Mouse (Mus musculus): ENCODE measurements at regions not wholly inside any gene's neighbourhood (a gene's known extent, or its start where the extent isn't known, plus 50 kb on each side); places are given as distances from the start of the nearest gene placed in this dataset.

DNA sequence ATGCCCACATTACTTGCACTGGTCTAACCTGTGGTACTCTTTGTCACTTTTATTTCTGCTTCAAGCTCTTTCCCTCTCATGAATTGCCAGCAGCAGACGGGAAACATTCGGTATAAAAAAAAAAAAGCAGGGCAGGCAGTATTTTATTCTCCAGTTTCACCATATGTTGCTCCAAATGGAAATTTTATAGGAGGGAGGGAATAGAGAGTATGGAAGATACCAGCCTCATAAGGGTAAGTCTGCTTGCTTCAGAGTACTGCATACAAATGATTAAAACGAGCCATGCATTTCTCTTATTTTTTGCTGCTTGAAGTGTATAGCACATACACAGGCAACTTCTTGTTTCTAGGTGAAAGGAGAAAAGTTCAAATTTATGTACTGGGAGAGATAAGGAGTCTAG lies 667.5 kb downstream of the Mat2b start:
- WGBS = 47% methylated on average over 3 of the region's 3 CpGs

DNA sequence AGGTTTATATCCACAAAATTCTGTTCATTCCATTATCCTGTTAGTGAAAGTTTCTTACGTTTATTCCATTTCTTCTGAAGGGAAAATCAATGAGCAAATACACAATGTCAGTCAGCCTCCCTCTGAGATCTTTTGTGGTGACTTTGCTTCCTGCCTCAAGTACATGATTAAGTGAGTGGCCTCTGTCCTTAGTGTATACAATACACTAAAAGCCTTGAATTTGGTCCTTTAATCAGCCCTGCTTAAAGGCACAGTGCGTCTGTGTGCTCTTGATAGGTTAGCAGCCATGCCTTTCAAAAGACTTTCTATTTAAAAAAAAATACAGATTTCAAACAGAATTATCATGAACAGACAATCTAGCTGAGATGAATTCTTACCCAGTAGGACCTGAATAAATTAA lies 695.5 kb downstream of the Mat2b start:
- Histone ChIP-seq H3K9me3 (ENCODE audit: control insufficient read depth, low read length) (no peaks in the 10 kb centered on the region), H3K4me2 (replicated peaks; ENCODE audit: low read depth, low read length, severe bottlenecking) (no peak overlapping the region), H3K27ac (replicated peaks; ENCODE audit: low read depth, low read length) (no peak overlapping the region), H3K27me3 (ENCODE audit: control insufficient read depth, insufficient read depth, low read length) (no peaks in the 10 kb centered on the region), H3K4me1 (ENCODE audit: control insufficient read depth, insufficient read depth, low read length) (no peaks in the 10 kb centered on the region), H3K36me3 (ENCODE audit: control insufficient read depth, insufficient read depth, low read length) (no peaks in the 10 kb centered on the region), H3K4me3 (replicated peaks; ENCODE audit: low read length) (no peak overlapping the region), H3K9ac (ENCODE audit: low read depth, low read length, severe bottlenecking) (no peak overlapping the region)
- DNase-seq (ENCODE audit: low spot score) (no peak), ATAC-seq (ENCODE audit: low FRiP score, low read depth) (no peak)
- TF ChIP-seq POLR2A (IDR thresholded peaks at IDR 0.05; ENCODE audit: borderline replicate concordance, extremely low read depth, insufficient read depth, insufficient read length) = no peak
- 74% methylated on average over 2 of the region's 2 CpGs for WGBS

More for the DNA sequence above, 667.5 kb downstream of the Mat2b start:
- no peak overlapping the region for H3K9ac ChIP-seq (ENCODE audit: low read depth, low read length, severe bottlenecking)
- TF ChIP-seq POLR2A (IDR thresholded peaks at IDR 0.05; ENCODE audit: borderline replicate concordance, extremely low read depth, insufficient read depth, insufficient read length) = no peak
- H3K27ac ChIP-seq (replicated peaks; ENCODE audit: low read depth, low read length) = no peak overlapping the region
- H3K4me1 ChIP-seq (ENCODE audit: control insufficient read depth, insufficient read depth, low read length) = no peaks in the 10 kb centered on the region
- no peak for ATAC-seq (ENCODE audit: low FRiP score, low read depth)
- DNase-seq (ENCODE audit: low spot score) = no peak
- H3K36me3 ChIP-seq (ENCODE audit: control insufficient read depth, insufficient read depth, low read length) = no peaks in the 10 kb centered on the region
- H3K27me3 ChIP-seq (ENCODE audit: control insufficient read depth, insufficient read depth, low read length) = no peaks in the 10 kb centered on the region
- H3K9me3 ChIP-seq (ENCODE audit: control insufficient read depth, low read length) = no peaks in the 10 kb centered on the region
- no peak overlapping the region for H3K4me2 ChIP-seq (replicated peaks; ENCODE audit: low read depth, low read length, severe bottlenecking)
- H3K4me3 ChIP-seq (replicated peaks; ENCODE audit: low read length) = no peak overlapping the region

GRCm38 (mm10) chr11:39998612-39999011 lies 696.4 kb downstream of the Mat2b start:
- H3K4me1 ChIP-seq (ENCODE audit: control insufficient read depth, insufficient read depth, low read length) = no peaks in the 10 kb centered on the region
- H3K4me3 ChIP-seq (replicated peaks; ENCODE audit: low read length) = no peak overlapping the region
- H3K36me3 ChIP-seq (ENCODE audit: control insufficient read depth, insufficient read depth, low read length) = no peaks in the 10 kb centered on the region
- no peak overlapping the region for H3K27ac ChIP-seq (replicated peaks; ENCODE audit: low read depth, low read length)
- WGBS = 23% methylated on average over 1 of the region's 1 CpGs
- H3K9me3 ChIP-seq (ENCODE audit: control insufficient read depth, low read length) = no peaks in the 10 kb centered on the region
- no peak overlapping the region for H3K9ac ChIP-seq (ENCODE audit: low read depth, low read length, severe bottlenecking)
- no peak for ATAC-seq (ENCODE audit: low FRiP score, low read depth)
- TF ChIP-seq POLR2A (IDR thresholded peaks at IDR 0.05; ENCODE audit: borderline replicate concordance, extremely low read depth, insufficient read depth, insufficient read length) = no peak
- DNase-seq (ENCODE audit: low spot score) = no peak
- H3K27me3 ChIP-seq (ENCODE audit: control insufficient read depth, insufficient read depth, low read length) = no peaks in the 10 kb centered on the region
- no peak overlapping the region for H3K4me2 ChIP-seq (replicated peaks; ENCODE audit: low read depth, low read length, severe bottlenecking)

DNA sequence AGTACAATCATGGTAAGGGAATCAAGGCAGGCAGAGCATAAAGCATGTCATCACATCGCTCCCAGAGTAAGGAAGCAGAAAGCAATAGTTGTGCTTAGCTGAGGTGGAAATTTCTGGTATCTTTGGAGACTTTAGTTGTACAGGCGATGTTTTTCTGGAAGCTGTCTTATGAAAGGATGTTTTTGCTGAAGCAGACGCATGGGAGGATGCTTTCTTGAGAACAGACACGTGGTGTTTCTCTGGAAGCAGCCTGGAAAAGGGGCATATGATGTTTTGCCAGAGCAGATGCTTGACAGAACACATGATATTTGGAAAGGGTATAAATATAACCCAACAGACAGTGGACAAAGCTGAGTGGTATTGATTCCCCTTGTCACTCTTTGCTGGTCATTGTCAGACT lies 722.4 kb downstream of the Mat2b start:
- DNase-seq (ENCODE audit: low spot score) (no peak), ATAC-seq (ENCODE audit: low FRiP score, low read depth) (no peak)
- no peak for TF ChIP-seq POLR2A (IDR thresholded peaks at IDR 0.05; ENCODE audit: borderline replicate concordance, extremely low read depth, insufficient read depth, insufficient read length)
- Histone ChIP-seq H3K4me3 (replicated peaks; ENCODE audit: low read length) (no peak overlapping the region), H3K36me3 (ENCODE audit: control insufficient read depth, insufficient read depth, low read length) (no peaks in the 10 kb centered on the region), H3K9me3 (ENCODE audit: control insufficient read depth, low read length) (no peaks in the 10 kb centered on the region), H3K27ac (replicated peaks; ENCODE audit: low read depth, low read length) (no peak overlapping the region), H3K27me3 (ENCODE audit: control insufficient read depth, insufficient read depth, low read length) (no peaks in the 10 kb centered on the region), H3K4me1 (ENCODE audit: control insufficient read depth, insufficient read depth, low read length) (no peaks in the 10 kb centered on the region), H3K4me2 (replicated peaks; ENCODE audit: low read depth, low read length, severe bottlenecking) (no peak overlapping the region), H3K9ac (ENCODE audit: low read depth, low read length, severe bottlenecking) (no peak overlapping the region)
- 76% methylated on average over 4 of the region's 4 CpGs for WGBS

DNA sequence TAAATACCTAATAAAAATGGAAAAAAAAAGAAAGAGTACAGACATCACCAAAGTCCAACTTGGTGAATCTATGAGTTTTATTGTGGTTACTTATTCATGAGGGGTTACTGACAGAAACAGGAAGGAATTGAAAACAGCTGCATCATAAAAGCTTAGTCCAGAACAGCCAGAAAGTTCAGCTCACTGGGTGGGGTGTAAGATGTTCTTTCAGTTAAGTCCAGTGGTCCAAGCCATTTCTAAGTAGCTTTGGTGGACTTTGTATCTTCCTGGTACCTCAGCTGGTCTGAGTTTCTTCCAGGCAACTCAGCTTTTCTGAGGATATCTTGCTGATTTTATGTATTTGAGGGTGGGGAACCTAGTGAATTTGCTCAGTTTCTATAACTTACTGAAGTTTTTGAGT lies 731.3 kb downstream of the Mat2b start:
- Histone ChIP-seq H3K27ac (replicated peaks; ENCODE audit: low read depth, low read length) (no peak overlapping the region), H3K27me3 (ENCODE audit: control insufficient read depth, insufficient read depth, low read length) (no peaks in the 10 kb centered on the region), H3K9ac (ENCODE audit: low read depth, low read length, severe bottlenecking) (no peak overlapping the region), H3K9me3 (ENCODE audit: control insufficient read depth, low read length) (no peaks in the 10 kb centered on the region), H3K4me2 (replicated peaks; ENCODE audit: low read depth, low read length, severe bottlenecking) (no peak overlapping the region), H3K36me3 (ENCODE audit: control insufficient read depth, insufficient read depth, low read length) (no peaks in the 10 kb centered on the region), H3K4me3 (replicated peaks; ENCODE audit: low read length) (no peak overlapping the region), H3K4me1 (ENCODE audit: control insufficient read depth, insufficient read depth, low read length) (no peaks in the 10 kb centered on the region)
- no peak for DNase-seq (ENCODE audit: low spot score)
- ATAC-seq (ENCODE audit: low FRiP score, low read depth) = no peak
- TF ChIP-seq POLR2A (IDR thresholded peaks at IDR 0.05; ENCODE audit: borderline replicate concordance, extremely low read depth, insufficient read depth, insufficient read length) = no peak

DNA sequence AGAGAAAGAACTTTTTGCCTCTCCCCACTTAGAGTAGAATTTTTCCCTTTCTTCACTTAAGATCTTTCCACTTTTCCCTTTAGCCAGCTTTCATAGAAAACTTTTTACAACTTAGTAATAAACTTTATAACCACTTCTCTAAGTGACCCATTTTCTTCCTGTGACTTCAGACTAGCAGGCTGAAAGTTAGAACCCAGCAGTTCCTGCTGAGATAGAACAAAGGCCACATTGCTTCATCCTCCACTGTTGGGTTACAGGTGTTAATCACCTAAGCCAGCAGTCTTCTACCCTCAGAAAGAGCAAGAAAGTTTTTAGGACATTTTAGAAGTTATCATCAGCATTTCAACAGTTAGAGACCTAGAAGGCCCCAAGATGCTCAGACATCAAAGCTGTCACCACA lies 740.6 kb downstream of the Mat2b start:
- TF ChIP-seq POLR2A (IDR thresholded peaks at IDR 0.05; ENCODE audit: borderline replicate concordance, extremely low read depth, insufficient read depth, insufficient read length) = no peak
- ATAC-seq (ENCODE audit: low FRiP score, low read depth) = no peak
- H3K4me3 ChIP-seq (replicated peaks; ENCODE audit: low read length) = no peak overlapping the region
- H3K4me1 ChIP-seq (ENCODE audit: control insufficient read depth, insufficient read depth, low read length) = no peaks in the 10 kb centered on the region
- H3K36me3 ChIP-seq (ENCODE audit: control insufficient read depth, insufficient read depth, low read length) = no peaks in the 10 kb centered on the region
- no peak overlapping the region for H3K9ac ChIP-seq (ENCODE audit: low read depth, low read length, severe bottlenecking)
- no peaks in the 10 kb centered on the region for H3K27me3 ChIP-seq (ENCODE audit: control insufficient read depth, insufficient read depth, low read length)
- H3K27ac ChIP-seq (replicated peaks; ENCODE audit: low read depth, low read length) = no peak overlapping the region
- no peaks in the 10 kb centered on the region for H3K9me3 ChIP-seq (ENCODE audit: control insufficient read depth, low read length)
- H3K4me2 ChIP-seq (replicated peaks; ENCODE audit: low read depth, low read length, severe bottlenecking) = no peak overlapping the region
- no peak for DNase-seq (ENCODE audit: low spot score)
